15 mouse cellular contexts compared by ENCODE assay signal in the genomic region with DNA sequence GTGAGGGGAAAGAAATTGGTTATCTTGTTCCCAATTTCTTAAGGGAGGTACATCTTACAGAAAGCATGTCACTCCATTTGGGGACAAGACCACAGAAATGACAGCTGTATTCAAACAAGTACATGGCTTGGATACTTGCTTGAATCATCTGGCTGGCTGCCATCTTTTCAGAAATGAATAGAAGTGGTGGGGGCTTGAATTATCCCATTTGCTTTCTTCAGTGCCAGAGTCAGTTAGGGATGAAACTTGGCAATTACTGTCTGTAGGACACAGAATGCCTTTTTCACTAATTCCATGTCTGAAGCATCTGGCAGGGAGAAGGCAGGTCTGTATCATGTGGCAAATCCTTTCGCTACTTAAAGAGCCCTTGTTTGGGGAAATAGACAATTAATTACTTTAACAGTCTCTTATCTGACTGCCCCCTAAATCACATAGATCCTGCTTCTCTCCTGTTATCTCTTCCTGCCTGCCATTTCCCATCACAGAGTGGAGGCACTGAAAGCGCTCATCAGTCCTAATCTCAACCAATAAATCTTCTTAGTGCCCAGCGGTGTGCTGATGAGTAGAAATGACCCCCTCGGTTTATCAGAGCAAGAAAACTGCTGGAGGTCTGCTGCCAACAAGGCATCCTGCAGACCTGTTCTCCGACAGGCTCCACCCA. TPM values are rescaled to one million over a fixed set of nuclear protein-coding genes. Genes with fewer than 3 reads are reported as not detected.
DNase-seq lines count a peak whose midpoint lies in the region; ATAC-seq and TF ChIP-seq lines count a peak whose summit lies in the region.
"Had no signal": no experiment of that assay in that cellular context is flagged by ENCODE, and none has a peak within 500 bp of the region (broad histone marks: within the 10 kb centered on the region; RNA-seq: fewer than 3 reads in every experiment).

No protein-coding gene starts in this region.

- peaks cover 57% of the 10 kb centered on the region for H3K4me1 ChIP-seq in hindbrain, embryonic 13.5 days (replicated peaks)
- H3K4me1 ChIP-seq in hindbrain, embryonic 11.5 days (replicated peaks; ENCODE audit: control insufficient read depth, insufficient read depth, low read length): no peaks in the 10 kb centered on the region
- H3K4me1 ChIP-seq in G1E (ENCODE audit: insufficient read depth, low read depth, low read length): peaks cover 27% of the 10 kb centered on the region
- peaks cover 24% of the 10 kb centered on the region for H3K4me1 ChIP-seq in hindbrain, embryonic 16.5 days (ENCODE audit: control insufficient read depth, insufficient read depth, low read depth, low read length)

- H3K4me3 ChIP-seq in hindbrain, embryonic 13.5 days: no peak overlapping the region
- H3K4me3 ChIP-seq in hindbrain, embryonic 11.5 days (ENCODE audit: low read depth, low read length): no peak overlapping the region
- no peak overlapping the region for H3K4me3 ChIP-seq in G1E (ENCODE audit: low read depth, low read length)
- H3K4me3 ChIP-seq in hindbrain, embryonic 16.5 days (ENCODE audit: low read length): no peak overlapping the region
- H3K4me3 ChIP-seq: embryonic facial prominence, embryonic 12.5 days had no signal

- no peak for DNase-seq in hindbrain, embryonic 11.5 days (ENCODE audit: low spot score)
- DNase-seq in G1E (ENCODE audit: low spot score) (no peak), NIH3T3 (ENCODE audit: low read depth) (peak; percentile 61)
- DNase-seq in layer of hippocampus, postnatal 36 days: no peak
- no peak for DNase-seq in adrenal gland, postnatal 36 days
- no peak for DNase-seq in right cerebral cortex, postnatal 14 days
- DNase-seq: heart, adult 18-20 months; heart, postnatal 36 days; kidney, adult 8-10 months; lung, postnatal 14 days; thymus, adult 18-20 months had no signal

- H3K27me3 ChIP-seq in hindbrain, embryonic 13.5 days: no peaks in the 10 kb centered on the region
- H3K27me3 ChIP-seq in hindbrain, embryonic 11.5 days (ENCODE audit: control insufficient read depth, insufficient read depth, low read length): no peaks in the 10 kb centered on the region
- H3K27me3 ChIP-seq in G1E (ENCODE audit: insufficient read depth, low read length): peaks cover 49% of the 10 kb centered on the region
- H3K27me3 ChIP-seq in hindbrain, embryonic 16.5 days (replicated peaks; ENCODE audit: control insufficient read depth, insufficient read depth, low read length): no peaks in the 10 kb centered on the region
- H3K27me3 ChIP-seq: embryonic facial prominence, embryonic 12.5 days had no signal

- H3K36me3 ChIP-seq in hindbrain, embryonic 13.5 days: no peaks in the 10 kb centered on the region
- H3K36me3 ChIP-seq in hindbrain, embryonic 11.5 days (ENCODE audit: control insufficient read depth, insufficient read depth, low read length): no peaks in the 10 kb centered on the region
- H3K36me3 ChIP-seq in G1E (replicated peaks): peaks cover 71% of the 10 kb centered on the region
- no peaks in the 10 kb centered on the region for H3K36me3 ChIP-seq in hindbrain, embryonic 16.5 days (ENCODE audit: control insufficient read depth, insufficient read depth, low read length)

- no peak overlapping the region for H3K4me2 ChIP-seq in hindbrain, embryonic 13.5 days
- H3K4me2 ChIP-seq in hindbrain, embryonic 11.5 days (replicated peaks; ENCODE audit: low read depth, low read length): no peak overlapping the region
- no peak overlapping the region for H3K4me2 ChIP-seq in hindbrain, embryonic 16.5 days (ENCODE audit: low read length)
- H3K4me2 ChIP-seq: embryonic facial prominence, embryonic 12.5 days; liver, embryonic 11.5 days had no signal

- no peak for TF ChIP-seq CTCF in G1E (IDR thresholded peaks at IDR 0.05; ENCODE audit: low read depth, low read length)

- whole genome bisulfite sequencing in hindbrain, embryonic 13.5 days: 55% methylated on average over 5 of the region's 5 CpGs
- WGBS in hindbrain, embryonic 11.5 days: 70% methylated on average over 5 of the region's 5 CpGs
- WGBS in hindbrain, embryonic 16.5 days: 32% methylated on average over 5 of the region's 5 CpGs

- no peak overlapping the region for H3K9ac ChIP-seq in hindbrain, embryonic 13.5 days
- no peak overlapping the region for H3K9ac ChIP-seq in hindbrain, embryonic 11.5 days (ENCODE audit: low read depth, low read length)
- H3K9ac ChIP-seq in hindbrain, embryonic 16.5 days (ENCODE audit: low read depth, low read length): no peak overlapping the region
- H3K9ac ChIP-seq: embryonic facial prominence, embryonic 12.5 days had no signal

- no peaks in the 10 kb centered on the region for H3K9me3 ChIP-seq in hindbrain, embryonic 13.5 days
- no peaks in the 10 kb centered on the region for H3K9me3 ChIP-seq in hindbrain, embryonic 11.5 days (ENCODE audit: control insufficient read depth, low read length)
- no peaks in the 10 kb centered on the region for H3K9me3 ChIP-seq in G1E (replicated peaks)
- no peaks in the 10 kb centered on the region for H3K9me3 ChIP-seq in hindbrain, embryonic 16.5 days (ENCODE audit: control insufficient read depth, low read length)
- H3K9me3 ChIP-seq: embryonic facial prominence, embryonic 12.5 days had no signal

- peak; percentile 61; the same call in 1 of the 2 replicates for ATAC-seq in hindbrain, embryonic 13.5 days (ENCODE audit: low FRiP score)
- no peak for ATAC-seq in hindbrain, embryonic 11.5 days (ENCODE audit: low FRiP score)
- peak; percentile 85 for ATAC-seq in G1E (ENCODE audit: extremely low read depth, insufficient number of reproducible peaks, low FRiP score, poor library complexity, severe bottlenecking)
- ATAC-seq in hindbrain, embryonic 16.5 days: peak; percentile 71; the same call in 1 of the 2 replicates

- peak overlapping the region; percentile 53 for H3K27ac ChIP-seq in hindbrain, embryonic 13.5 days
- no peak overlapping the region for H3K27ac ChIP-seq in hindbrain, embryonic 11.5 days (ENCODE audit: low read depth, low read length)
- H3K27ac ChIP-seq in hindbrain, embryonic 16.5 days (ENCODE audit: low read depth, low read length): peak overlapping the region; percentile 25; the same call in 1 of the 2 replicates
- H3K27ac ChIP-seq: embryonic facial prominence, embryonic 12.5 days had no signal

RNA-seq across cellular contexts. Expression of a gene that starts 44.0 kb away (rescaled TPM):
- polyA plus RNA-seq in hindbrain, embryonic 13.5 days (2015; fragmentation: Nextera tagmentation; extraction: Ambion mirVana): 10.9 and 12.5 TPM in 2 replicates
- 18.0 and 20.2 TPM in 2 replicates for polyA plus RNA-seq in hindbrain, embryonic 11.5 days (2014; fragmentation: Nextera tagmentation; extraction: Ambion mirVana)
- total RNA-seq in G1E (2014; fragmentation: Nextera tagmentation): 19.8 and 23.6 TPM in 2 replicates
- 9.7 and 12.0 TPM in 2 replicates for total RNA-seq in G1E (2017)
- polyA plus RNA-seq in G1E (2012): 5.9 and 7.0 TPM in 2 replicates
- polyA plus RNA-seq in hindbrain, embryonic 16.5 days (2015; fragmentation: Nextera tagmentation; extraction: Ambion mirVana): 18.7 and 22.7 TPM in 2 replicates
- 10 to 100 TPM; 27.0 to 27.8 TPM for total RNA-seq in layer of hippocampus, postnatal 36 days (2021)
- 10 to 100 TPM; 11.7 to 14.9 TPM for total RNA-seq in adrenal gland, postnatal 36 days (2021)
